Mouse (Mus musculus): ENCODE measurements around the gene Qser1.

Qser1 gene

DNA sequence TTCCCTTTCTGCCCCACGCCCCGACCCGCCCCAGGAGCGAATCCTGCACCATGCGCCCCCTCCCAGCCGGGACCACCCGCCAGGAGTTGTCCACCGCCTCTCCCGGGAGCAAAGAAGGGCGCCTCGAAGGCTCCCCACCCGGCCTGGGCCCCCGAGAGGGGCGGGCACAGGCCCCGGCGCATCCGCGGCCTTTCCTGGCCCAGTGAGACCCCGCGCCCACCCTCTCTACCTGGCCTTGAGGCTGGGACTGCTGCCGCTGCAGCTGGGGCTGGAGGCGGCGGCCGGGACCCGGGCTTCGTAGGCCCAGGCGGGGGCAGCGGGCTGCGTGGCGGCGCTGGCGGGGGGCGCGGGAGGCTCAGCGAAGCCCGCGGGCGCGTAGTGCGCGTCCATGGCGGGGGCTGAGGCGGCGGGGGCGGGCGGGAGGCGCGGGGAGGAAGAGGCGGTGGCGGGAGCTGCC, at the start of gene Qser1:
Qser1 (minus strand) TSS at position 390 of the 457 bp plus-strand sequence.
- TF ChIP-seq GATA4 (IDR thresholded peaks at IDR 0.05; ENCODE audit: insufficient replicate concordance, low read length), result no peak

- no peak for TF ChIP-seq GATA4 (IDR thresholded peaks at IDR 0.05; ENCODE audit: insufficient replicate concordance, low read length)
Measured at GRCm38 (mm10) chr2:104864176-104864860, 47.8 kb upstream of the Qser1 start.

DNA sequence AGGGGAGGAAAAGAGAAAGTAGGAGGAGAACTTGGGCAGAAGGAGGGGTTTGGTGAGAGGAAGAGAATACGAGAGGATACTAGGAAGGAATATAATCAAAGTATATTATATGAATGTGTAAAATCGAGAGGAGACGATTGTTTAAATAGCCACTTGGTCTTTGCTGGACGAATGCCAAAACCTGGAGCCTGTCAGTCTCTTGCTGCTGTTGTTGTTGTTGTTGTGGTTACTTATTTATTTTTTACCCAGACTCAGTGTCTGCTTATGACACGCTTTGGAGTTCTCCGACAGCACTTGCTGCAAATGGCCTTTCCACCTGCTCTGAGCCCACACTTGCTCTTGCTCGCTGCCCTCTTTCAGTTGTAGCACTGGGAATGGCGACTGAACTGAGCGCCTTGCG, 43.9 kb upstream of the Qser1 start:
- no peak for TF ChIP-seq GATA4 (IDR thresholded peaks at IDR 0.05; ENCODE audit: insufficient replicate concordance, low read length)

GRCm38 (mm10) chr2:104859060-104859459, 42.5 kb upstream of the Qser1 start:
- no peak for TF ChIP-seq GATA4 (IDR thresholded peaks at IDR 0.05; ENCODE audit: insufficient replicate concordance, low read length)

DNA sequence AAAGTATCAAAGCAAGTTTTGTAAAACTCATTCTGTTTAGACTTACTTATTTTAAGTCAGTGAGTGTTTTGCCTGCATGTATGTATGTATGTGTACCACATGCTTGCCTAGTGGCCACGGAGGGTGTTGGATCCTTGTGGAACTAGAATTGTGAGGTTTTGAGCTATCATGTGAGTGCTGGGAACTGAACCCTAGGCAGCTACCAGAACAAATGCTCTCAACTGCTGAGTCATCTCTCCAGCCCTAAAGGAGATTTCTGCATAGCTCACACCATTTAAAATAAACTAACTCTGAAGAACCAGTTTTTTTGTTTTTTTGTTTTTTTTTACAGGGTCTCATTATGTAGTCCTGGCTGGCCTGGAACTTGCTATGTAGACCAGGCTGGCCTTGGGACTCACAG, 39.7 kb upstream of the Qser1 start:
- TF ChIP-seq GATA4 (IDR thresholded peaks at IDR 0.05; ENCODE audit: insufficient replicate concordance, low read length), result no peak

- no peak for TF ChIP-seq GATA4 (IDR thresholded peaks at IDR 0.05; ENCODE audit: insufficient replicate concordance, low read length)
Measured at GRCm38 (mm10) chr2:104855732-104856131, 39.2 kb upstream of the Qser1 start.

- no peak for TF ChIP-seq GATA4 (IDR thresholded peaks at IDR 0.05; ENCODE audit: insufficient replicate concordance, low read length)
Measured at GRCm38 (mm10) chr2:104854836-104855235, 38.3 kb upstream of the Qser1 start.

- TF ChIP-seq GATA4 (IDR thresholded peaks at IDR 0.05; ENCODE audit: insufficient replicate concordance, low read length), result no peak
Measured at GRCm38 (mm10) chr2:104852546-104852945, 36.0 kb upstream of the Qser1 start.

DNA sequence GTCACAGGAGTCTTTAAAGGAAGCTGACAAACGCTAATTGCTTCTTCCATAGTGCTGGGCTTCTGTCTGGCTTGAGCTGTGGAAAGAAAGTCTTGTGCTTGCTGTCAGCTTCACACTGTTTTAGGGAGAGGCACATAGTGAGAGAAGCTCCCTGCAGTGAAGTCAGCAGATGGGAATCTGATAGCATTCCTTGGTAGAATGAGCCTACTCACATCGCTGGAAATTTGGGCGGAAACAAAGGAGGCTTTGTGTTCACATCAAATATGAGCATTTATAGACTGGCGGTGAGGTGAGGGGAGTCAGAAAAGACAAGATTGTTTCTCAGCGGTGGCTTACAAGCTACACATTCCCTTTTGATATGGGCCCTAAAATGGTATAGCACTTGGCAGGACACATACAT, 35.1 kb upstream of the Qser1 start:
- no peak for TF ChIP-seq GATA4 (IDR thresholded peaks at IDR 0.05; ENCODE audit: insufficient replicate concordance, low read length)

- no peak for TF ChIP-seq GATA4 (IDR thresholded peaks at IDR 0.05; ENCODE audit: insufficient replicate concordance, low read length)
Measured at GRCm38 (mm10) chr2:104849991-104850359, 33.4 kb upstream of the Qser1 start.

DNA sequence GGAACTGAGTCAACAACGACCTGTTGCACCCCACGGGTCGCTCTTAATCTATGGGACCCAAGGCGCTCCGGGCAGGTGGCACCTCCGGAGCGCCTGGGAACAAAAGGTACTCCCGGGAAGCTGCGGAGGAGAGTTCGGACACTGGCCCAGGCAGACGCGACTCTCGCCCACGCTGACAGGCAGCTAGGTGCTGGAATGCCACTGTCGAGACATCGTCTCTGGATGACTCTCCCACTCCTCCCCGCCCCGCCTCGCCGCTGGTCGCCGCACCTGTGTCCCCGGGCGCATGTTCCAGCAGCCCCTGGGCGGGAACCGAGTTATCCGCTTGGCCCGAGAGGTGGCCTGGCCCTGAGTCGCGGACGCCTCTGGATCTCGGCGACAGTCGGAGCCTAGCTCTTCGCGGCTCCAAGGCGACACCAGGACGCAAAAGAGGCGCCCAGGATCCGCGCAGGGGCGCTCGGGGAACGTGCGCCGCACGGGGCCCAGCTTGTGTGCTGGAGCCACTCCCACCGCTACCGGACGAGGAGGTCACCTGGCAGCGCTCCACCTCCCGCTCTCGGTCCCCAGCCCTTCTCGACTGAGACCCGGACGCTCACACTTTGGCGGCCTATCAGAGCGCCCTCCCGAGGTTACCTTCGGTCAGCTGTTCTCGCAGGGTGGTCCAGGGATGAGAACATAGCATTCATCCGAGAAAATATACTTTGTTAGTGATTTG, 32.9 kb upstream of the Qser1 start, which contains the start of gene Prrg4:
Prrg4 (minus strand) TSS at position 601 of the 715 bp plus-strand sequence.
- TF ChIP-seq GATA4 (IDR thresholded peaks at IDR 0.05; ENCODE audit: insufficient replicate concordance, low read length), result no peak

DNA sequence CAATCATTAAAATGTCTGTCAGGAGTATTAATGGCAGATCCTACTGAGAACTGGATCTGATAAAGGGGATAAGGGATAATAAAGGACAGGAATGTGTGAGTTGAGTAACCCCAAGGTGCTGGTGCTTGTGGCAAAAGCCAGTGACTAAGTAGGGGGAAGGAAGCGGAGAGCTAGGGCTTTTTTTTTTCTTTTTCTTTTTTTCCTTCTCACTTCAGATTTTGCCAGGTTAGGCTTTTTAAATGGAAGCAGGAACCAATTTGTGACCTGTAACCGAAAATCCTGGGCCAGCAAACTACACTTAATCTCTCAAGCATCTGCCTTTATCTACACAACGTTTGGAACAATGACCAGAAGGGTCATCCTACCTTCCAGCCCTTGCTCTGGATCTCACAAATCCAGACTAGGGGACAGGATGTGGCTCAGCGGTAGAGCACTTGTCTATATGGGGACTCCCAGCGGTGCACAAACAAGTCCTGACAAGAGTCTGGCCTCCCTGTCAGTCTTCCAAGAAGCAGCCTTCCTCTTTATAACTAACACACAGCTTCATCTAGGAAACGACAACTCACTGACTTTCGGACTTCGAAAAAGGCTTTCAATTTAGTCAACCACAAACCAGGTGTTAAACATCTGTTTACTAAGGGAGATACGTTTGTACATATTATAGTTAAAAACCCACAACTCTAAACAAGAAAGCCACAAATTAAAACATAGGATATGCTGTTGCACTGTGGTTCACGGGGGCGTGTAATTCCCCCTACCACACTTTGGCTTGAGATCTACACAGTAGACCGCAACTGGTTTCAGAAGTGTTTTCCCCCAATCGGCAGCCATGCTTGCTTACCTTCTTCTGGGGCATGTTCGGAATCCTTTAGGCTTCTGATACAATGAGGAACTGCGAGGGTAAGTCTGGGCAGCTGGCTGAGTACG, 31.9 kb upstream of the Qser1 start:
- no peak for TF ChIP-seq GATA4 (IDR thresholded peaks at IDR 0.05; ENCODE audit: insufficient replicate concordance, low read length)

DNA sequence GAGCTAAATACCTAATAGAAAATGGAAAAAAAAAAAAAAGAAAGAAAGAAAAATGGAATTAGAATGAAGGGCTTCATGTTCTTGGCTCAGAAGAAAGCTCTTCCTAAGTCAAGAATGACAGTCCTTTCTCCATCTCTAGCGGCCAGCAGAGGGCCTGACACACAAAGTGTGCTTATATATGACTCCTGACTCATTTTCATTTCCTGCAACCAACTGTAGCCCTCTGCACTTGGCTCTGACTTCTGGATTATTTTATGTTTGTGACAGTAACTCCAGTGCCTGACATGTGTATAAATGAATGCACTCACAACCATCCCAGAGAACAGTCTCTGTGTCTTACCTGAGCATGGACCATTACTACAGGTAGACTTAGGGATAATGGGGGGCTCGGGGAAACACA, 31.1 kb upstream of the Qser1 start:
- no peak for TF ChIP-seq GATA4 (IDR thresholded peaks at IDR 0.05; ENCODE audit: insufficient replicate concordance, low read length)

- no peak for TF ChIP-seq GATA4 (IDR thresholded peaks at IDR 0.05; ENCODE audit: insufficient replicate concordance, low read length)
Measured at GRCm38 (mm10) chr2:104846638-104847414, 30.3 kb upstream of the Qser1 start.

DNA sequence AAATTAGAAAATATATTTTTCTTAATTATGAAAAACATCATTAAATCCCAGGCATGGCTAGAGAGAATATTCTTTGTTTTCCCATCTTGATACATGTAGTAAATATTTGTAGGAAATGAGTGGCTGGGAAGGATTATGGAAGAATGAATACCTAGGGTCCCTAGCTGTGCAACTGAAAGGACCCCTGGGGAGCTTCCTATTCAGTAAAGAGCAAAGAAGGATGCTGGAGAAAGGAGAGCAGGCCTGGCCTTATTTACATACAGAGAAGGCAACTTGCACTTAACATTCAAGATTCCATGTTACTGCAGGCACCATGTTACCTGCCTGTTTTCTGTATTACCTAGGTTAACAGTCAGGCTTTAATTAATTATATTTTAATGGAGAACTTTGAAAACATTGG, 26.0 kb upstream of the Qser1 start:
- no peak for TF ChIP-seq GATA4 (IDR thresholded peaks at IDR 0.05; ENCODE audit: insufficient replicate concordance, low read length)
